Mouse (Mus musculus) yolk sac, embryonic 10.5 days (tissue): ENCODE data around the gene Dnal1.

Experiments
- DNase-seq: peaks from one replicate; pipeline ENCODE4 v3.0.0-alpha.2; 2017; ENCODE audit warnings: low spot score

Dnal1 gene

GRCm38 (mm10) chr12:84128576-84128975, 14.4 kb downstream of the Dnal1 start:
- no peak for DNase-seq

GRCm38 (mm10) chr12:84129931-84130330, 15.8 kb downstream of the Dnal1 start:
- no peak for DNase-seq

- DNase-seq, result no peak
These were observed 18.1 kb downstream of the Dnal1 start for GRCm38 (mm10) chr12:84132265-84132664.

GRCm38 (mm10) chr12:84137131-84137530, 23.0 kb downstream of the Dnal1 start:
- DNase-seq, result no peak

GRCm38 (mm10) chr12:84140135-84140534, 26.0 kb downstream of the Dnal1 start:
- DNase-seq, result no peak

GRCm38 (mm10) chr12:84141271-84141670, 27.1 kb downstream of the Dnal1 start:
- DNase-seq, result no peak

- no peak for DNase-seq
These were observed 28.3 kb downstream of the Dnal1 start for GRCm38 (mm10) chr12:84142281-84143050.

- DNase-seq, result peak; percentile 76
These were observed 33.9 kb downstream of the Dnal1 start, which contains the start of gene Pnma1 for GRCm38 (mm10) chr12:84147954-84148621. TSS of gene Pnma1 (minus strand) at chr12:84148489.

GRCm38 (mm10) chr12:84148622-84149012, 34.5 kb downstream of the Dnal1 start:
- no peak for DNase-seq

- DNase-seq, result no peak
These were observed 35.8 kb downstream of the Dnal1 start for GRCm38 (mm10) chr12:84149971-84150370.

- DNase-seq, result peak; percentile 64
These were observed 36.8 kb downstream of the Dnal1 start for GRCm38 (mm10) chr12:84150976-84151375.

- DNase-seq, result no peak
These were observed 37.7 kb downstream of the Dnal1 start for GRCm38 (mm10) chr12:84151911-84152310.

- peak; percentile 65 for DNase-seq
These were observed 38.4 kb downstream of the Dnal1 start for GRCm38 (mm10) chr12:84152352-84153190.

- DNase-seq, result no peak
These were observed 39.2 kb downstream of the Dnal1 start for GRCm38 (mm10) chr12:84153414-84153813.

- no peak for DNase-seq
These were observed 40.8 kb downstream of the Dnal1 start for GRCm38 (mm10) chr12:84154786-84155522.

GRCm38 (mm10) chr12:84155523-84155871, 41.3 kb downstream of the Dnal1 start:
- no peak for DNase-seq

GRCm38 (mm10) chr12:84156210-84156609, 42.0 kb downstream of the Dnal1 start:
- DNase-seq, result no peak

- DNase-seq, result no peak
These were observed 44.0 kb downstream of the Dnal1 start for GRCm38 (mm10) chr12:84158156-84158555.

- no peak for DNase-seq
These were observed 46.3 kb downstream of the Dnal1 start for GRCm38 (mm10) chr12:84160491-84160890.

GRCm38 (mm10) chr12:84161116-84161515, 47.0 kb downstream of the Dnal1 start:
- DNase-seq, result no peak

- peak; percentile 55 for DNase-seq
These were observed 47.7 kb downstream of the Dnal1 start for GRCm38 (mm10) chr12:84161616-84162433.
